Mouse (Mus musculus) heart, postnatal 0 days (tissue): Measurements from ENCODE around the gene Vdr. TPM values are rescaled to one million over a fixed set of nuclear protein-coding genes. Genes with fewer than 3 reads are reported as not detected.

ENCODE experiments used
- ATAC-seq: fragments of 200-750 bp; cut with Nextera tagmentation; 2 replicates; pipeline ENCODE4 v1.8.0; 2017; ENCODE audit warnings: low read depth, moderate number of reproducible peaks, moderate library complexity; ENCODE audit not compliant: insufficient read depth
- DNase-seq: peaks from one replicate; pipeline ENCODE4 v3.0.0-alpha.2; 2016; ENCODE audit warnings: low spot score
- H3K27ac ChIP-seq: fragments of 300-500 bp; sonication (generic); 2 replicates; pipeline ENCODE4 v1.5.1; 2014; ENCODE audit warnings: low read depth, mild to moderate bottlenecking
- H3K27me3 ChIP-seq: fragments of 300-500 bp; sonication (generic); 2 replicates; pipeline ENCODE4 v1.6.1; 2014; ENCODE audit warnings: low read length, mixed read lengths; ENCODE audit not compliant: control insufficient read depth, insufficient read depth
- H3K36me3 ChIP-seq: fragments of 300-500 bp; sonication (generic); replicated peaks from 2 replicates; pipeline ENCODE4 v1.6.1; 2014; ENCODE audit warnings: low read length, mixed read lengths; ENCODE audit not compliant: control insufficient read depth, insufficient read depth
- H3K4me1 ChIP-seq: fragments of 300-500 bp; sonication (generic); 2 replicates; pipeline ENCODE4 v1.6.1; 2014; ENCODE audit warnings: antibody characterized with exemption; ENCODE audit not compliant: control insufficient read depth, insufficient read depth
- H3K4me2 ChIP-seq: fragments of 300-500 bp; sonication (generic); 2 replicates; pipeline ENCODE4 v1.6.1; 2014; ENCODE audit warnings: low read depth, mild to moderate bottlenecking, low read length, moderate library complexity
- H3K4me3 ChIP-seq: fragments of 300-500 bp; sonication (generic); 2 replicates; pipeline ENCODE4 v1.5.1; 2014; ENCODE audit warnings: low read depth, low read length
- H3K9ac ChIP-seq: fragments of 300-500 bp; sonication (generic); replicated peaks from 2 replicates; pipeline ENCODE4 v1.6.1; 2014; ENCODE audit warnings: low read depth, low read length, mixed read lengths
- H3K9me3 ChIP-seq: fragments of 300-500 bp; sonication (generic); replicated peaks from 2 replicates; pipeline ENCODE4 v1.6.1; 2016; ENCODE audit warnings: low read length; ENCODE audit not compliant: control insufficient read depth
- CTCF ChIP-seq: IDR thresholded peaks from 2 replicates; pipeline ENCODE4 v1.5.1; 2016; ENCODE audit warnings: antibody characterized with exemption, control low read depth, low read depth
- EP300 ChIP-seq: IDR thresholded peaks from 2 replicates; pipeline ENCODE4 v1.6.1; 2016; ENCODE audit warnings: antibody characterized with exemption, low read depth
- WGBS: fragments of 180-500 bp; shearing (Covaris S2); extraction: QIAGEN DNeasy Blood & Tissue Kit; methylation state at CpG from one replicate; pipeline ENCODE4 v1.1.7; 2014; 5-methylcytosine and 5-hydroxymethylcytosine counted together
- polyA plus RNA-seq: library from polyadenylated mRNA; unstranded; fragments of >200 nt; fragmentation: Nextera tagmentation; extraction: Ambion mirVana; gene quantifications from 2 replicates; pipeline ENCODE4 v1.2.1, GENCODE M21; 2015
- total RNA-seq: library from RNA; depleted of rRNA; stranded (reverse); fragments of >200 nt; gene quantifications from 2 replicates; pipeline ENCODE4 v1.2.3, GENCODE M21; 2014; ENCODE audit warnings: low replicate concordance

Vdr gene
- total and polyA plus RNA-seq, 2 experiments from 2014 or later: 0.15 to 2.6 TPM

- H3K4me1 ChIP-seq: peaks cover 65% of the 10 kb centered on the region
- H3K9ac ChIP-seq: no peak overlapping the region; the same call in 1 of the 2 replicates
- peak overlapping the region; percentile 45; the same call in 1 of the 2 replicates for H3K4me2 ChIP-seq
- ATAC-seq (no peak), DNase-seq (no peak)
- WGBS: 63% methylated on average over 6 of the region's 6 CpGs
- peaks cover 7% of the 10 kb centered on the region; the same call in 1 of the 2 replicates for H3K36me3 ChIP-seq
- no peak overlapping the region for H3K4me3 ChIP-seq
- TF ChIP-seq CTCF: no peak
- TF ChIP-seq EP300: no peak
- H3K27ac ChIP-seq: peak overlapping the region; percentile 86
- H3K9me3 ChIP-seq: no peaks in the 10 kb centered on the region
- H3K27me3 ChIP-seq: no peaks in the 10 kb centered on the region
Observed at GRCm38 (mm10) chr15:97821983-97822363, 88.5 kb downstream of the Vdr start.

- TF ChIP-seq EP300: 0 out of 2 replicates have a peak, but pooled peaks have one; percentile 57
- TF ChIP-seq CTCF: peak; percentile 32; the same call in 1 of the 2 replicates
- Histone ChIP-seq H3K27ac (peak overlapping the region; percentile 86), H3K9ac (no peak overlapping the region; the same call in 1 of the 2 replicates), H3K9me3 (no peaks in the 10 kb centered on the region), H3K4me3 (no peak overlapping the region), H3K27me3 (no peaks in the 10 kb centered on the region), H3K36me3 (peaks cover 7% of the 10 kb centered on the region; the same call in 1 of the 2 replicates), H3K4me1 (peaks cover 60% of the 10 kb centered on the region), H3K4me2 (peak overlapping the region; percentile 45)
- DNase-seq (peak; percentile 88), ATAC-seq (peak; percentile 73)
- WGBS: 17% methylated on average over 10 of the region's 10 CpGs
Observed at GRCm38 (mm10) chr15:97821321-97821982, 89.0 kb downstream of the Vdr start.

- ATAC-seq (no peak), DNase-seq (no peak)
- H3K9ac ChIP-seq: no peak overlapping the region
- TF ChIP-seq EP300 (no peak), CTCF (no peak)
- H3K4me2 ChIP-seq: no peak overlapping the region
- no peaks in the 10 kb centered on the region for H3K27me3 ChIP-seq
- H3K9me3 ChIP-seq: no peaks in the 10 kb centered on the region
- H3K36me3 ChIP-seq: peaks cover 7% of the 10 kb centered on the region; the same call in 1 of the 2 replicates
- WGBS: 85% methylated on average over 9 of the region's 9 CpGs
- H3K4me3 ChIP-seq: no peak overlapping the region
- H3K4me1 ChIP-seq: peaks cover 52% of the 10 kb centered on the region
- no peak overlapping the region for H3K27ac ChIP-seq
Observed at GRCm38 (mm10) chr15:97819937-97820336, 90.5 kb downstream of the Vdr start.

- ATAC-seq (no peak), DNase-seq (no peak)
- no peak overlapping the region for H3K4me3 ChIP-seq
- 88% methylated on average over 16 of the region's 17 CpGs for WGBS
- H3K36me3 ChIP-seq: no peaks in the 10 kb centered on the region
- no peak overlapping the region for H3K4me2 ChIP-seq
- peaks cover 52% of the 10 kb centered on the region for H3K4me1 ChIP-seq
- H3K9me3 ChIP-seq: no peaks in the 10 kb centered on the region
- TF ChIP-seq CTCF: no peak
- no peak for TF ChIP-seq EP300
- H3K9ac ChIP-seq: no peak overlapping the region
- H3K27me3 ChIP-seq: no peaks in the 10 kb centered on the region
- H3K27ac ChIP-seq: no peak overlapping the region
Observed at GRCm38 (mm10) chr15:97816199-97816994, 94.0 kb downstream of the Vdr start.

- no peak for DNase-seq
- Histone ChIP-seq H3K9ac (no peak overlapping the region), H3K36me3 (peaks cover 11% of the 10 kb centered on the region), H3K27me3 (no peaks in the 10 kb centered on the region), H3K4me3 (no peak overlapping the region), H3K4me1 (peaks cover 43% of the 10 kb centered on the region), H3K27ac (0 out of 2 replicates have a peak overlapping the region, but pooled peaks have one; percentile 8), H3K9me3 (no peaks in the 10 kb centered on the region), H3K4me2 (no peak overlapping the region)
- no peak for ATAC-seq
- TF ChIP-seq CTCF (no peak), EP300 (no peak)
- WGBS: 83% methylated on average over 4 of the region's 4 CpGs
Observed at GRCm38 (mm10) chr15:97815254-97815653, 95.2 kb downstream of the Vdr start.
